Mouse (Mus musculus) kidney, embryonic 15.5 days (tissue): ENCODE data around the gene Gtf2a2. TPM values are rescaled to one million over a fixed set of nuclear protein-coding genes. Genes with fewer than 3 reads are reported as not detected.

Experiments
- ATAC-seq: fragments of 200-750 bp; cut with Nextera tagmentation; replicated peaks from 2 replicates; pipeline ENCODE4 v1.8.0; 2017; ENCODE audit warnings: moderate TSS enrichment; ENCODE audit not compliant: low FRiP score
- H3K27ac ChIP-seq: fragments of 300-500 bp; sonication (generic); 2 replicates; pipeline ENCODE4 v1.5.1; 2015; ENCODE audit warnings: mild to moderate bottlenecking, inconsistent platforms
- H3K27me3 ChIP-seq: fragments of 300-500 bp; sonication (generic); 2 replicates; pipeline ENCODE4 v1.6.1; 2015; ENCODE audit warnings: inconsistent platforms
- H3K36me3 ChIP-seq: fragments of 300-500 bp; sonication (generic); 2 replicates; pipeline ENCODE4 v1.6.1; 2015; ENCODE audit warnings: inconsistent platforms
- H3K4me1 ChIP-seq: fragments of 300-500 bp; sonication (generic); 2 replicates; pipeline ENCODE4 v1.6.1; 2015; ENCODE audit warnings: inconsistent platforms
- H3K4me2 ChIP-seq: fragments of 300-500 bp; sonication (generic); 2 replicates; pipeline ENCODE4 v1.6.1; 2015; ENCODE audit warnings: moderate library complexity, mild to moderate bottlenecking, inconsistent platforms
- H3K4me3 ChIP-seq: fragments of 300-500 bp; sonication (generic); replicated peaks from 2 replicates; pipeline ENCODE4 v1.5.1; 2015; ENCODE audit warnings: mild to moderate bottlenecking, inconsistent platforms
- H3K9ac ChIP-seq: fragments of 300-500 bp; sonication (generic); 2 replicates; pipeline ENCODE4 v1.6.1; 2015; ENCODE audit warnings: mild to moderate bottlenecking, inconsistent platforms
- H3K9me3 ChIP-seq: fragments of 300-500 bp; sonication (generic); replicated peaks from 2 replicates; pipeline ENCODE4 v1.6.1; 2016; ENCODE audit warnings: inconsistent platforms
- WGBS: fragments of 180-500 bp; shearing (Covaris S2); methylation state at CpG from one replicate; pipeline ENCODE4 v1.1.7; 2015; ENCODE audit warnings: mixed read lengths; 5-methylcytosine and 5-hydroxymethylcytosine counted together
- polyA plus RNA-seq: library from polyadenylated mRNA; unstranded; fragments of >200 nt; fragmentation: Nextera tagmentation; extraction: Ambion mirVana; gene quantifications from 2 replicates; pipeline ENCODE4 v1.2.1, GENCODE M21; 2015

Gene Gtf2a2
- polyA plus RNA-seq, 1 experiment from 2014 or later: 183 TPM

GRCm38 (mm10) chr9:70072387-70072786 is 60.0 kb downstream of the Gtf2a2 start:
- H3K4me1 ChIP-seq: no peaks in the 10 kb centered on the region
- no peaks in the 10 kb centered on the region; the same call in 1 of the 2 replicates for H3K27me3 ChIP-seq
- ATAC-seq: no peak
- H3K9ac ChIP-seq: no peak overlapping the region
- no peak overlapping the region for H3K4me3 ChIP-seq
- no peak overlapping the region for H3K4me2 ChIP-seq
- H3K27ac ChIP-seq: no peak overlapping the region
- no peaks in the 10 kb centered on the region for H3K9me3 ChIP-seq
- H3K36me3 ChIP-seq: no peaks in the 10 kb centered on the region
- WGBS: 82% methylated on average over 8 of the region's 8 CpGs

Other genes starting within 250 kb of the Gtf2a2 start
- gene Bnip2, start 23.1 kb upstream of the Gtf2a2 start, polyA plus RNA-seq: 101 and 105 TPM in 2 replicates
- gene Gcnt3, start 25.5 kb downstream of the Gtf2a2 start, polyA plus RNA-seq: 1.3 and 2.3 TPM in 2 replicates
- 12.2 and 12.7 TPM in 2 replicates for gene Fam81a, start 130.0 kb downstream of the Gtf2a2 start, polyA plus RNA-seq
- gene Myo1e, start 194.8 kb downstream of the Gtf2a2 start, polyA plus RNA-seq: 22.3 and 22.6 TPM in 2 replicates